Mouse (Mus musculus) c-Kit-negative CD71-positive TER-119-positive erythroid progenitor cells, embryonic 14.5 days (primary cell): ENCODE measurements around the gene Slc12a3.
A peak's percentile ranks its signal among the peaks of the same experiment; 100 is the strongest.

Experiments used
- DNase-seq: peaks from one replicate; pipeline ENCODE4 v3.0.0-alpha.2; 2013; ENCODE audit warnings: low read depth, low spot score

The Slc12a3 gene

DNA sequence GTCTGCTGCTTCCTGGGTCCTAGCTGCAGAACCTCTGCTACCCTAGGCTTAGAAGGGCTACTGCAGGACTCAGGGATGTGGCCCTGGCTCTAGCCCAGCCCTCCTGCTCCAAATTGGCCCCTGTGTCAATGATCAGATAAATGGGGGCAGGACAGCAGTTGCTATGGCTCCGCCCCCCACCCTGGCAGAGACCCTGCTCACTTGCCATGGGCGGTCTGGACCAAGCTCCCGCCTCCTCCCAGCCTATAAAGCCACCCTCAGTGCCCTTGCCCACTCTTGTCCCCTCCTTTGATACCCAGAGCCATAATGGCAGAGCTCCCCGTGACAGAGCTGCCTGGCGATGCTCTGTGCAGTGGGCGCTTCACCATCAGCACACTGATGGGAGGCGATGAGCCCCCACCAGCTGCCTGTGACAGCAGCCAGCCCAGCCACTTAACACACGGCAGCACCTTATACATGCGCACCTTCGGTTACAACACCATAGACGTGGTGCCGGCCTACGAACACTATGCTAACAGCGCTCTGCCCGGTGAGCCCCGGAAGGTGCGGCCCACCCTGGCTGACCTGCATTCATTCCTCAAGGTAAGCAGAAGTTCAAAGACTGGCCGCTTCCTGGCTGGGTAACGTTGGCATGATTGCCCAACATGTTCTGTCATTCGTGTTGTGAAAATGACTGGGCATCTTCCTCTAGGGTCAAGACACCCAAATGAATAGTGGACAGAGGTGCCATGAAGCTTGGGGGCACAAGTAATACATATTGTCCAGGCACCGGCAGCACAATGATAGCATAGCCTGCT, at the start of gene Slc12a3:
Slc12a3 (plus strand) TSS at position 270 of the 797 bp plus-strand sequence.
- DNase-seq = no peak

DNA sequence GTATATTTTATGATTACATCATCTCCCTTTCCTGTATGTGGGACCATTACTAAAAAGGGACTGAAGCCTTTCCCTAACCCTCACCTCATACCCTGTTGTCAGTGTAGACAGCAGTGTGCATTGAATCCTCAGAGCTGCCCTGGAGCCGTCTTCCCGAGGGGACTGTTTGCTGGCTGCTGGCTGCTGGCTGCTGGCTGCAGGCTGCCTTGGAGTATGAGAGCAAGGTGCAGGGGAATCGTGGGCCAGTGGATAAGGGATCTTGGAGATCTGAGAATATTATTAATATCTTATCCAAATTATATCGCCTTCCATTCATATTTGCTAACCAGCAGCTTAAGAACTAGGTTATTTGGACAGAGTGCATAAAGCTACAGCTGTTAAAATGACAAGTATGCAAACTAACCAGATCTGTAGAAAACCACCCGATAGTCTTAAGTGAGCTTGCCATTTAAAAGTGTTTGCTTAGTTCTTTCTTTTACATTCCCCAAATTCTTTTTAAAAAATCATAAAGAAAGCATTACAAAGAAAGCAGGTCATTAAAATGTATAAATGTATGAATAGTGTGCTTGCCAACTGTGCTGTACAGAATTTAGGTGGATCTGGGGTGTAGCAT, 48.9 kb upstream of the Slc12a3 start:
- DNase-seq = no peak

DNA sequence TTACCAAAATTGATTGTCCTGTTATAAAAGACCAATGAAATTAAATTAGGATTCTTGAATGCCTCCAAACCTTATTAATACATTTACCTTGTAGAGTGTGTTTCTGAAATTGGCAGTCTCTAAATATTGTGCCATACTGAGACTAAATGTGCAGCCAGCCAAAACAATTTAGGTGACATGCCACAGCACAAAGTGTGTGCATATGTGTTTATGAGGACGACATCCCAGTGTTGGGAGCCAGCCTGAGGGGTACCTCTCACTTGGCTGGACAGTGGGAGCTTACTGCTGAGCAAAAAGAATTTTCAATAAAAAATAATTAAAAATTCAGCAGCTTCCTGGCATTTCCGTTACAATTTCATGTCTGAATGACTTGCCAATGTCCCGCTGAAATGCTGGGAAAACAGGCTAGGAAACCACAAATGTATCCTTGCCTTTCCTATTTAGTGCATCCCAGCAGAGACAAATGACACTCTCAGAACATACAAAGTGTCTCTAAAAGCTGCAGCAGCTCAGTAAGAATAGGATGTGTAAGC, 46.5 kb upstream of the Slc12a3 start:
- DNase-seq = no peak

DNA sequence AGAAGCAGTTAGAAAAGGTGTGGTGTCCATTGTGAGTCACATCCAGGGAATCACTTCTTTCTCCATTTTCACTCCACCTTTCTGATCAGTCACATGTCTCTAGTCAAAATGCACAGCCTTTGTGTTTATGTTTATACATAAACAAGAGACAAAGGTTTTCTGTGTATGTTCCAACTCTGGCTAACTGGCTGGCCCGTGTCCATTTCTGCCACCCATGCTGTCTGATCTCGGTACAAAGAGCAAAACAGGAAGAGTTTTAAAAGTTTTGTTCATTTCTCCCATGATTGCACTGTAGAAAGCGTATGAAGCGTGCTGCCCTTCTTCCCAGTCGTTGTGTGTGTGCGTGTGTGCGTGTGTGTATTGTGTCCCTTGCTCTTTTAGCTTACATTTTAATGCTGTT, 44.8 kb upstream of the Slc12a3 start:
- DNase-seq = no peak

DNA sequence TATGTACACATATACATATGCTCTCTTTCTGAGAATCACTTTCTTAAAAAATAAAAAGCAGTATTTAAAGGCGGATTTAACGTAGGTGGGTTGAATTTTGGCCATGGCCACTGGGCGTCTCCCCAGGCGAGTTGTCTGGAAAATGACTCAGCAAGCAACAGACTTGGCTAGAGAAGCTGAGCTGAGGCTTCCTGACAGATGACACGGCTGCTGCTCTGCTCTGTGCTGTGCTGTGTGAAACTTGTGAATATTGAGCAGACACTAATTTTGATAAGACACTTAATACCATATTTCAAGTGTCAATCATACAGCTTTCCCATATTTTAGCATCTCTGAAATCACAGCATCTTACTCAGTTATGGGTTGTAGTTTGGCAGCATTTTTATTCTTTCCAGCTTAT, 38.4 kb upstream of the Slc12a3 start:
- peak; percentile 12 for DNase-seq

DNA sequence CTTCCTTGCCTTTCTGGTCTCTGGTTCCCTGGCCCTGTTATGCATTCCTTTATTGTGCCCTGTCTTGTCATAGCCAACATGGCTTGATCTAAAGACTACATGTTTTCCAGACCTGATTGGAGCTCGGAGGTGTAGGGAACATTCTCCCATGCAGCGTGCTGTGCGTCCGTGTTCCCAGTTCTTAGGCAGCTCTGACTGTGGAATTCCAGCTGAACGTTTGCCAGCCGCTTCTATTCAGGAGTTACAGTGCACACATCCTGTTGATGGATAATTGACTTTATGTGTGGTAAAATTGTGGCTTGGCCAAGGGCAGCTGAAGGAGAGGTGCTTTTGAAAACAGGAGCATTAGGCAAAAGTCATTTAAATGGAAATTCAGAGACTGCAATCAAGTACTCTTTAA, 36.9 kb upstream of the Slc12a3 start:
- DNase-seq = no peak

DNA sequence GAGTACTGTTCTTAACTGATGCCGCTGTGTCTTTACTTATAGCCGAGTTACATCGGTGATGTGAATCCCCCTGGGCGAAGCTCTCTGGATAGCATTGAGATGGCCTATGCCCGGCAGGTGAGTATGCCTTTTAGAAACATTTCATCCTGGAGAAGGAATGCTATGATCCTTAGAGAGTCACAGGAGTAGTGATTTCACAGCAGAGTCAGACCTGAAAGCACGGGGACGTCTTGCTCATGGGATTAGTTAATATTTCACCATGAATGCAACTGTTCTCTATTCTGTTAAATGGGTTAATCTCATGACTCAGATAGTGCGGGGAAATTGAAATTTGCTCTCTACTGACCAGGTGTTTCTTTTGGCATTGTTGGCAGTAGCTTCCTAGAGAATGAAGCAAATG, 36.4 kb upstream of the Slc12a3 start:
- DNase-seq = no peak

DNA sequence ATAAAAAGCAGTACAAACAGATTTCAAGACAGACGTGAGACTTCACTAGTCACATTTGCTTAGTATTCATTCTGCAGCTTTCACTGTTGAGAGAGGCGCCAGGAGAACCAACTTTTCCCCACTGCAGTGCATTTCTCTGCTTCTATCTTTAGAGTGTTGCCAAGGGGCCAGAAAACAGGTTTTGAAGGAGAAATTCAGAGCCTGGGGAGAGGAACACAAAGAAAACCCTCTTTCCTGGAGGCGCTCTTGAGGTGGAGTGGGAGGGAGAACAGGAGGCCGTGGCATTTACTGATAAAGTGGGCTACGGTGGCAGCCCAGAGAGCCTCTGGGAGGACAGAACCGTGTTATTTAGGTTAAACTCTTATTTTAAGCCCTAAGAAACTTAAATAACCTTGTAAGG, 33.3 kb upstream of the Slc12a3 start:
- no peak for DNase-seq

DNA sequence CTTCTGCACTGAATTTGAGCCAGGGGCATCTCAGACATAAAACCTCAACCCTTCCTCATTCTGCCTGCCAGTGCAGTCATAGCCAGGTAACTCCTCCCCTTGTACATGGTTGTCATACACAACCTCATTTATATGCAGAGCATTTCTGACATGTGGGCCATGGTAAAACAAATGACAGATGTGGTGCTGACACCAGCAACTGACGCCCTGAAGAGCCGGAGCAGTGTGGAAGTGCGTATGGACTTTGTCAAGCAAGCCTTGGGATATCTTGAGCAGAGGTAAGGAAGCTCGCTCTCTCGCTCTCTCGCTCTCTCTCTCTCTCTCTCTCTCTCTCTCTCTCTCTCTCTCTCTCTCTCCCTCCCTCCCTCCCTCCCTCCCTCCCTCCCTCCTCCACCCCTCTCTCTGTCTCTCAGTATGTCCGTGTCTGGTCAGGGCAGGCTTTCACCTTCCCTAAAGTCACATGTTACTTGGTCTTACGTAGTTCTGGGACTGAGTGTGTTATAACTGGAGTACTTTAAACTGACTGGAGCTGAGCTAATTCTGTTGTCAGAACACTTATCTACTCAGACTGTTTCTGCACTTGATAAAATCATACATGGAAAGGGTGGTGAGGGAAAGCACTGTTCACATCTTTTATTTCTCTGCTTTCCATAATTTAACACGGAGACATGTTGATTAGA, 32.5 kb upstream of the Slc12a3 start:
- no peak for DNase-seq

DNA sequence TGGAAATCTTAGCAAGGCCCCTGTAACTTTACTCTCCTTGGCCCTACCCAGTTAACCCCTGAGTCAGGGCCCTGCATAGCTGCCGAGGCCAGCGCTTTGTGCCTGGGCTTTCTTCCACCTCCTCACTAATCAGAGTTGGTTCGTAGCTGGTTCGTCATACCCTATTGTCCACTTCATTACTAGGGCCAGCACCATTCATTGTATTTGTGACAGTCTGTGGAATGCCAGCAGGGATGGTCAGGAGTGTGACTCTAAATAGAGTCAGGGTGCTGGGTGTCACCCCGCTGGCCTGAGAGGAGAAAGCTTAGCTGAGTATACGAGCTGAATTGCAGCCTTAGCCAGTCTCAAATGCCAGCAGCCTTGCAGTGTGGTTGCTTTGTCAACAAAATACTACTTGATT, 31.9 kb upstream of the Slc12a3 start:
- no peak for DNase-seq

DNA sequence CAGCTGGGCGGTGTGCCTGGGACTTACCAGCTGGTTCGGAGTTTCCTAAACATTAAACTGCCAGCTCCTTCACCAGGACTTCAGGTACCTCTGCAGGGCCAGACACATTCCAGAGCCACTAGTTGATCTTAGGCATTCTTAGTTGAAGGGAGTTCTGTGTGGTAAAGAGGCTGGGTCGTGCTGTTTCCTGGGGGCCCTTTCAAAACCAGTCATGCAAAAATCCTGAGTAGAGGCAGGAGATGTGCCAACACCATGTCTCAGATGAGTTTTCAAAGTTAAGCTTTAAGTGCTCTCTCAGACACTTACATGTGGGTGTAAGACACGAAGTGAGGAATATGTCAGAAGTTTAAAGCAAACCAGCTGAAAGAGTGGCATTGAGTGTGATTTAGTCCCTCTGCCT, 28.2 kb upstream of the Slc12a3 start:
- DNase-seq = no peak

DNA sequence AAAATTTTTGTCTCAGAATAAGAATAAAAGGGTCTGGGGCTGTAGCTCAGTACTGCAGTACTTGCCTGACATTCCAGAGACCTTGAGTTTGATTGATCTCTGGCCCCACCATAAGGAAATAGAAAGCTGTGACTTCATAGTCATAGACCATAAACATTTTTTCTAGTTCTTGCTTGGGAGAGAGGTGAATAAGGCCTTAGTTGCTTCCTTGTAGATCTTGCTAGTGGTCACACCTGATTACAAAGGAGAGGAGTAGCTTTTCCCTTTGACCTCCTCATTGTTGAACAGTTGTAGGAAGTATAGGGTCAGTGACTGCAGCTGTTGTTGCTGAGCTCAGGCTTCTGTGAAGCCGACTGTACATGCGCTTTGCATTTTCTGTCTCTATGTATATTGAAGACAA, 24.6 kb upstream of the Slc12a3 start:
- no peak for DNase-seq

DNA sequence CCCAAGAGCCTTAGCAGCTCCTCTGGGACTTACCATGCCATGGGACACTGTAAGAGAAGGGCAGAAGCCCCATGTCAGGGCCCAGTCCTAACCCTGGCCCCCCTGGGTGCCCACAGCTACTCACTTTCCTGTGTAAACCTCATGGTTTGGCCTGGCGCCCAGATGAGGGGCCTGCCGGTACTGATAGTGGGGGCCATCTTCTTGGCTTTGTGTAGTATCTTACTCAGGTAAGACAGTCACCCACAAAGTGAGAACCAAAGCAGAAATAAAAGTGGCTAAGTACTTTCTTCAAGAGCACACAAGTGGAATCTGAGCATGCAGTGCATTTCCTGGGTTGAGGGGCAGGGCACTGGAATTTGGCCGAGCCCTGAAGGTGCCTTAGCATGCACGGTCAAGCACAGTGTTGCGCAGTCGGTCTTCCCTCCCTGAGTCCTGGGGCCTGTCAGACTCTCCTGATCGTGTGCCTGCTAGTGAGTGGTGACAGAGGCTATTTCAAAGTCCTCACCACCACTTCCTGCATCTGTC, 21.9 kb upstream of the Slc12a3 start:
- DNase-seq = no peak

DNA sequence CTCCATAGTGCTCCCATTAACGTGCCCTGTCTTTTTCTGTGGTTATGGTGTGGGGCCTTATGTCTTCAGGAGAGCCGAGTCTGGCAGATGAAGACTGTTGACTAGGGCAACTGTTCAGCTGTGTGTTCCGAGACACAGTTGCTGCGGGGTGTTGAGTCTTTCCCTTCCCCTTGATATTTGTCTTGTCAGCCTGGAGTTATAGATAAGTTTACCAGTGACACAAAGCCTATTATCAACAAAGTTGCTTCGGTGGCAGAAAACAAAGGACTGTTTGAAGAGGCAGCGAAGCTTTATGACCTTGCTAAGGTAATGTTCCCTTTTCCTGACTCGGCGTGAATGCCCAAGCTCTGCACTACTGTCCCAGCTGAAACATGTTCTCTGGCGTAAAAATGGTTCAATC, 21.3 kb upstream of the Slc12a3 start:
- DNase-seq = no peak

DNA sequence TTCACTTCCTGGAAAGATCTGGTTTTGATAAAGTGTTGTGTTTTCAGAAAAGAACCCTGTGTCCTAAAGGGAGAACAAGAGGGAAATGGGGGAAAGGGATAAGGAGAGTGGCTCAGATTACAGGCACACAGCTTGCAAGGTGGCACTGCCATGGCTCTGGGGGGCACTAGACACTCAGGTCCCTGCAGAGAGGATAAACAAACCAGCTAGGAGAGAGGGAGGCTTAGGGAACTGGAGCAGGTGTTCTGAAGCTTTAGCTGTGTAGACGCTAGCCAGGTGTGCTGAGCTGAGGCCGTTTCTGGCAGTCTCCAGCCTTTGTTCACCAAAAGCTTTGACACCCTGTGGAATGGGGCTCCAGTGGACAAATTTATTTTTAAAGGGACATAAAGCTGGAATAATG, 14.9 kb upstream of the Slc12a3 start:
- no peak for DNase-seq

DNA sequence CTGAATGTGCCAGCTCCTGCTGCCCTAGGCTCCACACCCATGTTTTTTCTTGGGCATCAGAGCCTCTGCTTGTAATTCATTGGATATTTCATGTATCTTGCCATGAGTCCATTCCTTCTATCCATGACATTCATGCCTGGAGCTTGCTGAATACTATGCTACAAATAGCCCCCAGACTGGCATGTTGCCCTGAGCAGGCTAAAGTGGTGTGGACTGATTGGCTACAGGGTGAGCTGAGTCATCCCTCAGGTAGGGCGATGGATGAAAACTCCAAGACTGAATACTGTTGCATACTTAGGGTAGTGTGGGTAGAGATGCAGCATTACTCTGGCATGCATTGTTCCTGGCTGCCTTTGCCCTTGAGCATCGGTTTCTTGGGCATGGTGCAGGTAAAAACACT, 11.8 kb upstream of the Slc12a3 start:
- no peak for DNase-seq

DNA sequence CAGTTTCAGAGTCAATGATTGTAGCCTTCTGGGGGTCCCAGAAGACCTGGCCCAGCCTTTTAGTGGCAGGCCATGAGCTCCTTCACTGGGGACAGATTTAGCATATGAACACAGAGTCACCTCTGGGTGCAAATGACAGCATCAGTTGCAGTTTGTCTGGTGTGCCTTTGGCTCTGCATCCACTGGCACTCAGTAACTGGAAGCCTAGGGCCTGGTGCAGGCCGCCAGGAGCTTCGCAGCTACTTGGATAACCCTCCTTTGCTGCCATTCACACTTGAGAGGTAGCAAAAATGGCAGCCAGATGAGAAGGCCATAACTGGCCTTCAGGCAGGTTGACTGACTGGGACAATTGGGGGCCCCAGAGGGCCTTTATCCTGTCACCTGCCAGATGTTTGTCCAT, 11.3 kb upstream of the Slc12a3 start:
- no peak for DNase-seq

DNA sequence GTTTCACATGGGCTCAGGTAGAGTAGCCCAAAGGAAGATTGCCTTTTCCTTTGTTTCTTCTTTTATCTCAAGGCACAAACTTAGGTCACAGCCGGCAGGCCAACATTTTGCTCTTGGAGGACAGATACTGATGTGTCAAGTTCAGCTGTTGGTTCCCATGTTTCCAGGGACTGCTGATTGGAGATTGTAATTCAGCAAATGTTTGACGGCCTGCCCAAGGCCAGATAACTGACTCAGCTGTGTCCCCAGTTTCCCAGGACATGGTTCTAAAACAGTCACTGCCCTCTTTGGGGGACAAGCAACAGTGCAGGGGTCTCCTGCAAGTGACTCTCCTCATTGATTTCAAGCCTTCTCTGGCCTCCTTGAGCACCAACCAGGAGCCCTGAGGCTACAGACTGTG, 9.0 kb upstream of the Slc12a3 start:
- no peak for DNase-seq

DNA sequence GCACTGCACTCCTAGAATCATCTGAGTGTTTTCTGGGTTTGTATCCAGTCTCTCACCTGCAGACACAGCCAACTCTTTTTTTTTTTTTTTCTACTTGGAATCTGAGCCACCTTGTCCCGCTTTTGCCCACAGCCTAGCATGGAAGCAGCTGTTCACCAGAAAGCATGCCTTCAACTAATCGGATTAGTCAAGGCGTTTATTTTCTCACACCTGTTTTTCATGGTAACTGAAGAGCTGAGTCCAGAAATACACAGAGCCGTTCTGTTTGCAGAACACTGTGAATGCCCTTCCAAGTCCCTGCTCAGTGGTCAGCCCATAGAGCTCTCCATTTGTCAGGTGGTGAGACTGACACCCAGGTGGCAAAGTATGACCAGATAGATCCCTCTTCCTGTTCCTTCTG, 6.9 kb upstream of the Slc12a3 start:
- no peak for DNase-seq

DNA sequence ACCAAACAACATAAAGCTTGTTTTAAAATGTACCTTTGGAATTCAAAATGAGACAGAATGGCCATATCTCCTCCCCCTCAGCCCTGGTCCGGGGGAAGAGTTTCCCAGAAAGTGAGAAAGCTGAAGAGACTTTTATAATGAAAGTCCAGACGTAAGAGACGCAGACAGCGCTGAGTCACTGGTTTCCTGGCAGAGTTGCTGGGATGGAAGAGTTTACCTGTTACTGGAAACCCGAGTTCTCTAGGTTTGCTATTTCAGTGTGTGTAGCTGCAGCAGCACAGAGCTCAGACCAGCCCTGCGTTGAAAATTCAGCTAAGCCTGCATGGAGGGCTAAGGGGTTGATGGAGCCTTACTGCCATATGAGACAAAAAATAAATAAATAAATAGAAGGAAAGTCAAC, 6.0 kb upstream of the Slc12a3 start:
- DNase-seq = no peak

DNA sequence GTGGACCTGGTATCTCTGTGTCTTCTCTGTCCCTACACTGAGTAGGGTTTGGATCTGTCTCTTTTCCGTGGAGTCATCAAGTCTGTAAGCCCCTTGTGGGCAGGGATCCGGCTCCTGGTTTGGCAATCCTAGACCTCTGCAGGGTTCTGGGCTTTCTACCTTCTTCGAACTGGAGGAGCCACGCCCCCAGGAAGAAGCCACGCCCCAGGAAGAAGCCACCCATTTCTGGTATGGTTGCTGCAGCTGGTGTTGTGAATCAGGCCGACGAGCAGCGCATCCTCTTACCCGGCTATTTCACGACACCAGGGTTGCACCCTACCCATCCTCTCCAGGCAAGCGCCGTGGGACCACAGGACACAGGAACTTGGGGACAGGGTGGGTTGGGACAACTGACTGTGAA, 4.9 kb upstream of the Slc12a3 start:
- no peak for DNase-seq

DNA sequence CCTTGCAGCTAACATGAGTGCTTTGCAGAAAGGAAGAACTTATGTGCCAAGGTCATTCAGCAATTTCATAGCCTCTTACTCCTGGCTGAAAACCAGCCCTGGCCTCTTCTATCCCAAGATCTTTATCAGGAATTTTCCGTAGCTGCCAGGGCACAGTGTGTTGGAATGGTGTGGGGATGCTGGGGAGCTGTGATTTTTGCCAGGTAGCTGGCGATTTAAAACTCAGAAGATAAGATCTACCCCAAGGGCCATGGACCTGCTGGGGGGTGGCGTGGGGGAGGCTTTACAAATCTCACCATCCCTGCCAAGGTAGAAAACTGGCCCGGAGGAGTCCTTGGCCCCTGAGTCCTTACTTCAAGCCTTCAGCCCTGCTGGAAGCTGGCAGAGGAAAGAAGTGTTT, 3.0 kb upstream of the Slc12a3 start:
- DNase-seq = no peak

DNA sequence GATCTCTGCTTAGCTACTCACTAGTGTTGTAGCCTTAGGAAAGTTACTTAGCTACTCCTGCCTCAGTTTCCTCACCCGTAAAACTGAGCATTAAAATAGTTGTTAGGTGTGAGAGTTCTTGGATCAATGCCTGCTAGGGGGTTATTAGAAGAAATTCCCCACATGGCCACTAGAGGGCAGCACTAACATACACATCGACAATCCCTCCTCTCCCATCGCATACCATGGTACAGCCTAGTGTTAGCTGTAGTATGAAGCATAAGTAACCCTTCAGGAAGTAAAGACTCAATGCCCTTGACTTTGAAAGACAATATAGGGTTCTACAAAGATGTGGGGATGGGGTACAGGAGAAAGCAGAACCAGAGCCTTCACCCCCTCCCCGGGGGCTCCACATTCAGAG, 1.7 kb downstream of the Slc12a3 start:
- peak; percentile 65 for DNase-seq
